In genomic region chr2:28038391-28039096, GRCm38 (mm10) we compare ENCODE assay signal across 9 mouse cellular contexts. TPM values are rescaled to one million over a fixed set of nuclear protein-coding genes. Genes with fewer than 3 reads are reported as not detected.
A peak's percentile ranks its signal among the peaks of the same experiment; 100 is the strongest.
DNase-seq lines count a peak whose midpoint lies in the region; ATAC-seq and TF ChIP-seq lines count a peak whose summit lies in the region.
"Had no signal": no experiment of that assay in that cellular context is flagged by ENCODE, and none has a peak within 500 bp of the region (broad histone marks: within the 10 kb centered on the region; RNA-seq: fewer than 3 reads in every experiment).

No protein-coding gene starts in this region.

- H3K9ac ChIP-seq in hindbrain, embryonic 13.5 days: no peak overlapping the region
- H3K9ac ChIP-seq in hindbrain, embryonic 11.5 days (ENCODE audit: low read depth, low read length): no peak overlapping the region
- no peak overlapping the region for H3K9ac ChIP-seq in limb, embryonic 14.5 days (ENCODE audit: low read depth, low read length, severe bottlenecking)
- H3K9ac ChIP-seq in liver, postnatal 0 days (replicated peaks): no peak overlapping the region

- no peaks in the 10 kb centered on the region; the same call in 1 of the 2 replicates for H3K9me3 ChIP-seq in hindbrain, embryonic 13.5 days
- no peaks in the 10 kb centered on the region for H3K9me3 ChIP-seq in hindbrain, embryonic 11.5 days (ENCODE audit: control insufficient read depth, low read length)
- no peaks in the 10 kb centered on the region for H3K9me3 ChIP-seq in limb, embryonic 14.5 days (ENCODE audit: control insufficient read depth, low read length)
- no peaks in the 10 kb centered on the region for H3K9me3 ChIP-seq in liver, postnatal 0 days (ENCODE audit: low read length)

- no peak for TF ChIP-seq POLR2A in limb, embryonic 14.5 days (IDR thresholded peaks at IDR 0.05; ENCODE audit: borderline replicate concordance, extremely low read depth, insufficient read depth, insufficient read length)

- H3K4me1 ChIP-seq in hindbrain, embryonic 13.5 days (replicated peaks): peaks cover 28% of the 10 kb centered on the region
- H3K4me1 ChIP-seq in hindbrain, embryonic 11.5 days (replicated peaks; ENCODE audit: control insufficient read depth, insufficient read depth, low read length): no peaks in the 10 kb centered on the region
- H3K4me1 ChIP-seq in limb, embryonic 14.5 days (ENCODE audit: control insufficient read depth, insufficient read depth, low read length): peaks cover 9% of the 10 kb centered on the region
- no peaks in the 10 kb centered on the region for H3K4me1 ChIP-seq in liver, postnatal 0 days (ENCODE audit: insufficient read depth)

- WGBS in hindbrain, embryonic 13.5 days: 71% methylated on average over 14 of the region's 14 CpGs
- 90% methylated on average over 14 of the region's 14 CpGs for WGBS in hindbrain, embryonic 11.5 days
- 81% methylated on average over 14 of the region's 14 CpGs for WGBS in limb, embryonic 14.5 days
- WGBS in liver, postnatal 0 days (ENCODE audit: insufficient replicate concordance): 78% methylated on average over 14 of the region's 14 CpGs

- intact Hi-C loops in heart, postnatal 36 days (cut with DNase I): no loop called here

- H3K4me3 ChIP-seq in hindbrain, embryonic 13.5 days: no peak overlapping the region
- no peak overlapping the region for H3K4me3 ChIP-seq in hindbrain, embryonic 11.5 days (ENCODE audit: low read depth, low read length)
- H3K4me3 ChIP-seq in limb, embryonic 14.5 days (replicated peaks; ENCODE audit: low read length): no peak overlapping the region
- H3K4me3 ChIP-seq in liver, postnatal 0 days (ENCODE audit: low read depth, low read length): no peak overlapping the region

- H3K4me2 ChIP-seq in hindbrain, embryonic 13.5 days: no peak overlapping the region
- H3K4me2 ChIP-seq in hindbrain, embryonic 11.5 days (replicated peaks; ENCODE audit: low read depth, low read length): no peak overlapping the region
- H3K4me2 ChIP-seq in limb, embryonic 14.5 days (replicated peaks; ENCODE audit: low read depth, low read length, severe bottlenecking): no peak overlapping the region
- H3K4me2 ChIP-seq in liver, postnatal 0 days (ENCODE audit: low read depth, low read length): no peak overlapping the region

- no peak for TF ChIP-seq EP300 in liver, postnatal 0 days (IDR thresholded peaks at IDR 0.05; ENCODE audit: low read depth)

- H3K27ac ChIP-seq in hindbrain, embryonic 13.5 days: no peak overlapping the region
- H3K27ac ChIP-seq in hindbrain, embryonic 11.5 days (ENCODE audit: low read depth, low read length): no peak overlapping the region
- H3K27ac ChIP-seq in limb, embryonic 14.5 days (replicated peaks; ENCODE audit: low read depth, low read length): 0 out of 2 replicates have a peak overlapping the region, but pooled peaks have one; percentile 13
- no peak overlapping the region for H3K27ac ChIP-seq in liver, postnatal 0 days (ENCODE audit: low read depth)

- DNase-seq in hindbrain, embryonic 11.5 days (ENCODE audit: low spot score): no peak
- DNase-seq in cerebellum, adult 9-10 months: peak; percentile 71
- DNase-seq in heart, postnatal 36 days: peak; percentile 23 to 26
- no peak for DNase-seq in limb, embryonic 14.5 days (ENCODE audit: low spot score)
- DNase-seq in T-cell, adult 2 months (ENCODE audit: low spot score): no peak
- DNase-seq in yolk sac, embryonic 10.5 days (ENCODE audit: low spot score): no peak
- no peak for DNase-seq in liver, postnatal 0 days

- no peaks in the 10 kb centered on the region for H3K36me3 ChIP-seq in hindbrain, embryonic 13.5 days
- H3K36me3 ChIP-seq in hindbrain, embryonic 11.5 days (ENCODE audit: control insufficient read depth, insufficient read depth, low read length): no peaks in the 10 kb centered on the region
- peaks cover 64% of the 10 kb centered on the region for H3K36me3 ChIP-seq in limb, embryonic 14.5 days (ENCODE audit: control insufficient read depth, insufficient read depth, low read length)
- no peaks in the 10 kb centered on the region; the same call in 1 of the 2 replicates for H3K36me3 ChIP-seq in liver, postnatal 0 days (replicated peaks; ENCODE audit: insufficient read depth, low read length)

- ATAC-seq in hindbrain, embryonic 13.5 days (ENCODE audit: low FRiP score): 0 out of 2 replicates have a peak, but pooled peaks have one; percentile 24
- no peak for ATAC-seq in hindbrain, embryonic 11.5 days (ENCODE audit: low FRiP score)
- ATAC-seq in limb, embryonic 14.5 days (ENCODE audit: low FRiP score, low read depth): no peak
- no peak for ATAC-seq in liver, postnatal 0 days

- 0 out of 2 replicates have a peak, but pooled peaks cover 4% of the 10 kb centered on the region for H3K27me3 ChIP-seq in hindbrain, embryonic 13.5 days
- H3K27me3 ChIP-seq in hindbrain, embryonic 11.5 days (ENCODE audit: control insufficient read depth, insufficient read depth, low read length): no peaks in the 10 kb centered on the region
- H3K27me3 ChIP-seq in limb, embryonic 14.5 days (ENCODE audit: control insufficient read depth, insufficient read depth, low read length): no peaks in the 10 kb centered on the region
- H3K27me3 ChIP-seq in liver, postnatal 0 days (ENCODE audit: insufficient read depth, low read length): no peaks in the 10 kb centered on the region

- TF ChIP-seq CTCF in liver, postnatal 0 days (IDR thresholded peaks at IDR 0.05; ENCODE audit: low read depth): no peak

RNA-seq across cellular contexts. Expression of gene Fcnb, which starts 46.1 kb away (rescaled TPM):
- 0.19 TPM in 1 of 2 replicates, not detected in the other for polyA plus RNA-seq in hindbrain, embryonic 13.5 days (2015; fragmentation: Nextera tagmentation; extraction: Ambion mirVana)
- polyA plus RNA-seq in hindbrain, embryonic 11.5 days (2014; fragmentation: Nextera tagmentation; extraction: Ambion mirVana): not detected in 2 replicates
- total RNA-seq in heart, postnatal 36 days (2021): not detected
- 0.40 and 0.69 TPM in 2 replicates for polyA plus RNA-seq in limb, embryonic 14.5 days (2012; rRNA removed)
- 0.28 and 0.88 TPM in 2 replicates for polyA plus RNA-seq in limb, embryonic 14.5 days (2014; fragmentation: Nextera tagmentation; extraction: Ambion mirVana)
- 56.1 and 57.0 TPM in 2 replicates for polyA plus RNA-seq in liver, postnatal 0 days (2015; fragmentation: Nextera tagmentation; extraction: Ambion mirVana)
- total RNA-seq: left cerebral cortex, adult 8-10 months had no signal

Comparison
In these comparisons a context has a peak if more than half of its experiments do, and no peak if none do; other contexts are left out.
1. DNase-seq: peak in cerebellum, adult 9-10 months (single experiment) and heart, postnatal 36 days (2 of 2); none in hindbrain, embryonic 11.5 days (single experiment), limb, embryonic 14.5 days (single experiment), T-cell, adult 2 months (single experiment), yolk sac, embryonic 10.5 days (single experiment) and liver, postnatal 0 days (single experiment).
2. RNA of gene Fcnb, which starts 46.1 kb away (polyA plus RNA-seq): 56.1 to 57.0 TPM in liver, postnatal 0 days; 0.28 to 0.88 TPM in limb, embryonic 14.5 days, not detected in hindbrain, embryonic 11.5 days and 0.19 TPM in hindbrain, embryonic 13.5 days; every median in the first group is over 10 times any median in the second.